Mouse (Mus musculus) midbrain, embryonic 14.5 days (tissue): ENCODE measurements around the gene Mtss1l. TPM values are rescaled to one million over a fixed set of nuclear protein-coding genes. Genes with fewer than 3 reads are reported as not detected.

Experiments used
- ATAC-seq: fragments of 200-750 bp; cut with Nextera tagmentation; 2 replicates; pipeline ENCODE4 v1.8.0; 2017; ENCODE audit warnings: moderate number of reproducible peaks, moderate library complexity; ENCODE audit not compliant: low FRiP score, low TSS enrichment
- DNase-seq: peaks from one replicate; pipeline ENCODE4 v3.0.0-alpha.2; 2015
- H3K27ac ChIP-seq: fragments of 300-500 bp; sonication (generic); replicated peaks from 2 replicates; pipeline ENCODE4 v1.5.1; 2014; ENCODE audit warnings: mild to moderate bottlenecking, low read depth, low read length, moderate library complexity
- H3K27me3 ChIP-seq: fragments of 300-500 bp; sonication (generic); 2 replicates; pipeline ENCODE4 v1.6.1; 2014; ENCODE audit warnings: low read length, control low read depth, mixed read lengths; ENCODE audit not compliant: control insufficient read depth, insufficient read depth
- H3K36me3 ChIP-seq: fragments of 300-500 bp; sonication (generic); 2 replicates; pipeline ENCODE4 v1.6.1; 2014; ENCODE audit warnings: low read length, control low read depth; ENCODE audit not compliant: control insufficient read depth, insufficient read depth
- H3K4me1 ChIP-seq: fragments of 300-500 bp; sonication (generic); 2 replicates; pipeline ENCODE4 v1.6.1; 2014; ENCODE audit warnings: mild to moderate bottlenecking, antibody characterized with exemption, low read length, control low read depth; ENCODE audit not compliant: control insufficient read depth, insufficient read depth
- H3K4me2 ChIP-seq: fragments of 300-500 bp; sonication (generic); 2 replicates; pipeline ENCODE4 v1.6.1; 2014; ENCODE audit warnings: mild to moderate bottlenecking, low read length, moderate library complexity
- H3K4me3 ChIP-seq: fragments of 300-500 bp; sonication (generic); replicated peaks from 2 replicates; pipeline ENCODE4 v1.5.1; 2014; ENCODE audit warnings: low read depth, low read length
- H3K9ac ChIP-seq: fragments of 300-500 bp; sonication (generic); replicated peaks from 2 replicates; pipeline ENCODE4 v1.6.1; 2014; ENCODE audit warnings: mild to moderate bottlenecking, low read length, moderate library complexity
- H3K9me3 ChIP-seq: fragments of 300-500 bp; sonication (generic); 2 replicates; pipeline ENCODE4 v1.6.1; 2016; ENCODE audit warnings: low read length, control low read depth, mixed read lengths; ENCODE audit not compliant: control insufficient read depth
- WGBS: fragments of 180-500 bp; shearing (Covaris S2); extraction: QIAGEN DNeasy Blood & Tissue Kit; methylation state at CpG from one replicate; pipeline ENCODE4 v1.1.7; 2014; 5-methylcytosine and 5-hydroxymethylcytosine counted together
- polyA plus RNA-seq: library from polyadenylated mRNA; unstranded; fragments of >200 nt; fragmentation: Nextera tagmentation; extraction: Ambion mirVana; gene quantifications from 2 replicates; pipeline ENCODE4 v1.2.1, GENCODE M21; 2014

Gene Mtss1l
- polyA plus RNA-seq, 1 experiment from 2014 or later: 27.5 TPM

DNA sequence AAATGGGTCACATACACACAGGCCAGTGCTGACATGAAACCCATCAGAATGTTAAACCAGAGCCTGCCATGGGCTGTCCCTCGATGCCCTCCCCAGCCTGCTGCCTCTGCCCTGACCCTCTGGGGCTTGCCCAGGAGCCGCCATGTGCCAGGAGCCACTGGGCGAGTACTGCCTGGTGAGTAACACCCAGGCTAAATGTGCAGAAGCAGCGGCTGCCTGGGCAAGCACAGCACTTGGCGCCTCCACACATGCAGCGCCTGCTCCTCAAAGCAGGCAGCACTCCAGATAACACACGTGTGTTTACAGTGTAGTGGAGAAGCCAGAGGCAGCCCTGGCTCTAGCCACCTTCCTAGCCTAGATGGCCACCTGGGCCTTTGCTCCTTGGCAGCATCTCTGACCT is 8.2 kb upstream of the Mtss1l start:
- H3K27ac ChIP-seq: no peak overlapping the region
- H3K4me3 ChIP-seq: no peak overlapping the region
- no peaks in the 10 kb centered on the region for H3K27me3 ChIP-seq
- no peak overlapping the region for H3K4me2 ChIP-seq
- peaks cover 25% of the 10 kb centered on the region for H3K4me1 ChIP-seq
- ATAC-seq: no peak
- H3K36me3 ChIP-seq: peaks cover 52% of the 10 kb centered on the region
- 94% methylated on average over 7 of the region's 7 CpGs for WGBS
- no peak overlapping the region for H3K9ac ChIP-seq
- DNase-seq: no peak
- no peaks in the 10 kb centered on the region for H3K9me3 ChIP-seq

DNA sequence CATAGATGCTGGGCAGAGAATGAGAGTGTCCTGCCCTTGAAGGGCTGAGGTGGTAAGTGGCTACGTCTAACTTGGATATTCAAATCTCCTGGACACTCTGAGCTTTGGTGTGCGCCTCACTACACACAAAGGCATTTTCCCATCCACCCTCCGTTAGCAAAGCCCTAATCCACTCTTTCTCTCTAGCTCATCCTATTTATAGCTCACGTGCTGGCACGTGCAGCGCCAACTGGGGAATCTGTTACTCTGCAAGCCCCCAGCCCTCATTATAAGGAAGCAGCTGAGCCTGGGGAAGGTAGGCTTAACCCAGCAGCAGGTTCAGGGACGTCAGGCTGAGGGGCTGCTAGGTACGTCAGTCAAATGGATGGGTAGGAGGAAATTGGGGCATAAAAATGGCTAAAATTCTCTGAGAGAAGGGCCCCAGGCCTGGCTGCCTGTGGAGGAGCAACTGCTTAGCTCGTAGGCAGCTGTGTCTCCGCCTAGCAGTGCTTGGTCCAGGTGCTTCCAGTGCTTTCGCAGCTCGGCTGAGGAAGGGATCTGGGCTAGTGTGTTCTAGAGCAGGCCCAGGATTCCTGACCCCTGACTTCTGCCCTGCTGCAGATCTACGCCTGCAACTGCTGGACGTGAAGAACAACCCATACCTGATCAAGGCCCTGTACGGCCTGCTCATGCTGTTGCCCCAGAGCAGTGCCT is 6.3 kb upstream of the Mtss1l start:
- peak overlapping the region; percentile 74 for H3K27ac ChIP-seq
- no peak overlapping the region for H3K9ac ChIP-seq
- H3K27me3 ChIP-seq: no peaks in the 10 kb centered on the region
- H3K4me2 ChIP-seq: no peak overlapping the region
- no peak overlapping the region for H3K4me3 ChIP-seq
- no peak for ATAC-seq
- H3K9me3 ChIP-seq: no peaks in the 10 kb centered on the region
- H3K4me1 ChIP-seq: peaks cover 30% of the 10 kb centered on the region
- peak; percentile 52 for DNase-seq
- peaks cover 51% of the 10 kb centered on the region for H3K36me3 ChIP-seq
- 69% methylated on average over 15 of the region's 15 CpGs for WGBS

DNA sequence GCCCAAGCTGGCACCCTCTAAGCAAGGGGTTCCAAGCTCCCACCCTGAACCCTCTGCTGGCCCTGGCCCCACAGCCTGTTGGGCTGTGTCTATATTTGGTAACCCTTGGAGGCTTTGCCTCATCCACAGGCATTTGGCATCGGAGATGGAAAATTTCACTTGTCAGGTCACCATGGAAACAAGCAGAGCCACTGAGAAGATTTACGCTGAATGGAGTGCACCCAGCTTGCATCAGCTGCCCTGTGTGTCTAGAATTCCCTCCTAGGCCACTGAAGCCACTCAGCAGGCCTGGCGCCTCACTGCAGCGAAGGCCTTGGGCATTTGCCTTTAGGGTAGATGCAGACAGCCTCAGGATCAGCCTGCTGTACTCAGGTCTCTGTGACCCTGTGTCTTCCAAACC is 5.2 kb upstream of the Mtss1l start:
- Histone ChIP-seq H3K27ac (peak overlapping the region; percentile 74), H3K4me3 (no peak overlapping the region), H3K9ac (peak overlapping the region; percentile 20; the same call in 1 of the 2 replicates), H3K9me3 (no peaks in the 10 kb centered on the region), H3K4me1 (peaks cover 38% of the 10 kb centered on the region), H3K27me3 (no peaks in the 10 kb centered on the region), H3K4me2 (no peak overlapping the region), H3K36me3 (peaks cover 40% of the 10 kb centered on the region)
- ATAC-seq (no peak), DNase-seq (peak; percentile 77)
- 38% methylated on average over 4 of the region's 4 CpGs for WGBS

DNA sequence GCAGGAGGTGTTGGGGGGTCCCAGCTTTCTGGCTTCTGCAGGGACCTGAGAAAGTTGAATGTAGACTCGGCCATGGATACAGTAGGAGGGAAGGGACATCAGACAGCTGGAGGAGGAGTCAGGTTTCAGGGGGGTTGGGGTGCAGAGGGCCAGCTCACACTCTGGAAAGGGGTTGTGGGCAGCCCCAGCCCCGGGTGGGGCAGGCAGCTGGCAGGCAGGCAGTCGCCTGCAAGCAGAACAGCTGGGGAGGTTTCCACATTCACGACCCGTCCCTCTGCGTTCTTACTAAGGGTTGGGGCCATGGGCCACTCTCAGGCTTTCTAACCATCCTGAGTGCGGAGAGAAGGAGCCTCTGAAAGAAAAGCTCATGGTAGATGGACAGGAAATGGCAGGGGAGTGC is 4.1 kb upstream of the Mtss1l start:
- Histone ChIP-seq H3K27ac (no peak overlapping the region), H3K27me3 (no peaks in the 10 kb centered on the region), H3K36me3 (peaks cover 32% of the 10 kb centered on the region), H3K9ac (no peak overlapping the region), H3K4me3 (no peak overlapping the region), H3K4me2 (no peak overlapping the region), H3K9me3 (no peaks in the 10 kb centered on the region), H3K4me1 (peaks cover 38% of the 10 kb centered on the region)
- 74% methylated on average over 7 of the region's 7 CpGs for WGBS
- no peak for ATAC-seq
- DNase-seq: no peak

DNA sequence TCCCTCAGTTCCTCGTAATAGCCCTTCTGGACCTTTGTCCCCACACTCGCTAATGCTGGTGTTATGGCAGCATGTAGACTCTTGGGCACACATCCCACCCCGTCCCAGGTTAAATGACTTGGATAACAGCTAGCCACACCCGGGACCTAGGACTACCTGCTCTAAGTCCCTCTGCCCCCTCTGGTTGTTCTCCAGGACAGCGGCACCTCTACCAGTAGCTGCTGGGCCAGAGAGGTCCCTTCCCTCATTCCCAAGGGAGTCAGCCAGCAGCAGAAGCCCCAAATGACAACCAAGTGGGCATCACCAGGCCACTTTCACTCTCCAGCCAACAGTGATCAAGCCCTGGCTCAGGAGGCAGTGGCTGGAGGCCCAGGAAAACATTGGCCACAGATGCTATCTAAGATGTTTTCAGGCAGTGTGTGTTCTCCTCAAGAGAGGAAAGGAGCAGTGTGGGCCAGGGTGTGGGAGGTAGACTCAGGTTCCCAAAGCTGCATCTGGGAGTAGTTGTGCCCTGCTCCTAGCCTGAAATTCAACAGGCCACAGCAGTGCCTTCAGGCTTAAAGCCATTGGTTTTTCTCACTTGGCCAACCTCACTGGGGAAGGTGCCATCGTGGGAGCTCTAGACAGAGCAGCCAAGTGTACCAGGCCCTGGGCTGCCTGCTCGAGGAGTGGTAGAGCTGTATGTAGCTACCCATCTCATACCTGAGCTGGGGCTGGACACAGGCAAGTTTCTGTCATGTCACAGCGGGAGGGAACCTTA is 2.9 kb upstream of the Mtss1l start:
- Histone ChIP-seq H3K36me3 (peaks cover 19% of the 10 kb centered on the region), H3K9ac (no peak overlapping the region), H3K4me1 (peaks cover 50% of the 10 kb centered on the region), H3K4me2 (no peak overlapping the region), H3K4me3 (no peak overlapping the region), H3K27ac (no peak overlapping the region), H3K27me3 (no peaks in the 10 kb centered on the region), H3K9me3 (no peaks in the 10 kb centered on the region)
- 89% methylated on average over 8 of the region's 8 CpGs for WGBS
- DNase-seq (no peak), ATAC-seq (no peak)

DNA sequence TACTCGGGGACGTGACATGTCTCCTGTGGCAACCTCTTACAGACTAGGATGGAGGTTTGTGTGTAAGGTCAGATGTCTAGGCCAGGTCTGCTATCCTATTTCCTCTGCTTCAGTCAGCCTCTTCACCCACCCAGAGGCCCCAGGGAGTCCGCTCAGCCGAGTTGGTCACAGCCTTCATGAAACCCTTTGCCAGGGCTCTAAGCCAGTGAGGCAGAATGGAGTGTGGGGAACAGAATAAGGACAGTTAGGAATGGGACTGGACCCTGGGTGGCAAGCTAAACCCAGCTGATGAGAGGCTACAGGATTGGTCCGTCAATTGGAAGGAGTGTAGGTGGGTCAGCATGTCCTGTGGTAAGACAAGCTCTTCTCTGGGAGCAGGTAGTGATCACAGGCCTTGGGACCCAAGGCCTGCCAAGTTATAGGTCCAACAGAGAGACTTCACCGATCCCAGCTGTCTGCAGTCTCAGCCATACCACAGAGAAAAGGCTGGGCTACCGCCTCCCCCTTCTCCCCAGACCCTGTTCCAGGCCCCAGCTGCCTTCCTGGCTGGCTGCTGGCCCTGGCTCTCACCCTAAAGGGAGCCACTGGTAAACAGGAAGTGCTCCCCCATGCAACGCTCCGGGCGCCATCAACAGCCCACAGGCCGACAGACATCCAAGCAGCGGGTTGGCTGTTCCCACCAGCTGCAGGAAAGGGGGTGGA is 2.2 kb upstream of the Mtss1l start:
- DNase-seq (peak; percentile 44), ATAC-seq (no peak)
- no peak overlapping the region for H3K4me3 ChIP-seq
- H3K27me3 ChIP-seq: no peaks in the 10 kb centered on the region
- peaks cover 55% of the 10 kb centered on the region for H3K4me1 ChIP-seq
- no peak overlapping the region; the same call in 1 of the 2 replicates for H3K9ac ChIP-seq
- 54% methylated on average over 12 of the region's 12 CpGs for WGBS
- peaks cover 14% of the 10 kb centered on the region for H3K36me3 ChIP-seq
- H3K4me2 ChIP-seq: no peak overlapping the region
- no peaks in the 10 kb centered on the region for H3K9me3 ChIP-seq
- H3K27ac ChIP-seq: no peak overlapping the region

DNA sequence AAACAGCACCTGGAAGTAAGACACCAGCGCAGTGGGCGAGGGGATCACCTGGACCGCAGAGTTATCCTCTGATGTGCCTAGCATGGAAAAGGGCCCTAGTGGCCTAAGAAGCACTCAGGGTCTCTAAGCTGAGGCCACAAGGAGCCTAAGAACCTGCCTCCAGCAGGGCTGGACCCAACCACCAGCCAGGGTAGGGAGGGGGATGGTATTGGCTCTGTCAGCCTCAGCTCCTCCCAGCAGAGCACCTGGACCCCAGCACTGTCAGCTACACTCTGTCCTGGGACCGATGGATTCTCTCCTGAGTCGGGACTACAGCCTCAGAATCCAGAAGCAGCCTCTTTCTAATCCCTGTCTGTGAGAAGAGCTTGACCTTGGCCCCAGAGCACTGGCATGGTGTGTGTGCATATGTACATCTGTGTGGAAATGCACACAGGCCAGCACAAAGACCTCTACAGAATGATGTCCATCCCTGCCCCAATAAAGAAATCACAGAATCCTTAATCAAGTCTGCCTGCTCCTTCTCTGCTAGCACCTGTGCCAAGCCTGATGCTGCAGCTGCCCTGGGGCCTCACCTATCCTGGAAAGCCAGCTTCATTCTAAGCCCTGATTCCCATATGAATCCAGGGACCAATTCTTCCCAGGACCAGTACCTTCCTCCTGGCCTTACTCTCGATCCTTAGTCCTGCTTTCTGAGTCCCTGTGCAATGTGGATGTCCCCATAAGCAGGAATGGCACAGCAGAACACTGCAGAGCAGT is 1.2 kb upstream of the Mtss1l start:
- Histone ChIP-seq H3K4me2 (peak overlapping the region; percentile 92), H3K27me3 (no peaks in the 10 kb centered on the region), H3K36me3 (peaks cover 6% of the 10 kb centered on the region; the same call in 1 of the 2 replicates), H3K4me1 (peaks cover 52% of the 10 kb centered on the region), H3K4me3 (peak overlapping the region; percentile 66), H3K27ac (peak overlapping the region; percentile 95), H3K9me3 (no peaks in the 10 kb centered on the region), H3K9ac (peak overlapping the region; percentile 96; the same call in 1 of the 2 replicates)
- 50% methylated on average over 6 of the region's 6 CpGs for WGBS
- DNase-seq (no peak), ATAC-seq (no peak)
